13 mouse cellular contexts compared by ENCODE assay signal in the genomic region with DNA sequence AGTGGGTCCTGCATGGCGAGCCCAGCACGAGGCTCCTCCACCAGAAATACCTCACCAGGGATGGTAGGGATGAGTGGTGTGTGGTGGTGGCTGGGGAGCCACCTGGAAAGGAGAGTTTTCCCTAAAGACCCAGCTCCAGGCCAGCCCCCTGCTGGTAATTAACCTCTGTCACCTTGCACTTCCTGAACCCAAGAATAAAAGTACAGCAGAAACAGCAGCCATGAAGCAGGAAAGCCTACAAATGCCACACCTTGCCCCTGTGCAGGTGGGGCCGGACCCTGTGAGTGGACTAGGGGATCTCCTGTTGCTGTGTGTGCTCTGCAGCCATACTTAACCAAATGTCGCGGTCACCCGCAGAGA. TPM values are rescaled to one million over a fixed set of nuclear protein-coding genes. Genes with fewer than 3 reads are reported as not detected.
"Had no signal": no experiment of that assay in that cellular context is flagged by ENCODE, and none has a peak within 500 bp of the region (broad histone marks: within the 10 kb centered on the region; RNA-seq: fewer than 3 reads in every experiment).

No protein-coding gene starts in this region.

- H3K36me3 ChIP-seq: limb, embryonic 10.5 days; liver, embryonic 15.5 days; midbrain, embryonic 12.5 days had no signal

- ATAC-seq: inflammation-experienced regulatory T-cells, adult 6 months; midbrain, embryonic 16.5 days had no signal

- H3K4me3 ChIP-seq: left cerebral cortex, adult 2 months; limb, embryonic 10.5 days; liver, embryonic 15.5 days; midbrain, embryonic 12.5 days had no signal

- DNase-seq: lung, adult 2 months; lung, postnatal 14 days; right cerebral cortex, postnatal 14 days; thymus, postnatal 4 days had no signal

- H3K27ac ChIP-seq: left cerebral cortex, adult 2 months; limb, embryonic 10.5 days; liver, embryonic 15.5 days; macrophage; midbrain, embryonic 12.5 days had no signal

- H3K9me3 ChIP-seq: limb, embryonic 10.5 days; liver, embryonic 15.5 days; midbrain, embryonic 12.5 days had no signal

- H3K4me2 ChIP-seq: liver, embryonic 11.5 days; liver, embryonic 15.5 days; midbrain, embryonic 12.5 days had no signal

- H3K9ac ChIP-seq: liver, embryonic 15.5 days; midbrain, embryonic 12.5 days had no signal

RNA-seq across cellular contexts. Expression of gene Cds1, which starts 57.4 kb away (rescaled TPM):
- total RNA-seq: megakaryocyte-erythroid progenitor cell, adult 5-6 weeks had no signal
- polyA plus RNA-seq: inflammation-experienced regulatory T-cells, adult 6 months had no signal
